Mouse (Mus musculus) adrenal gland, postnatal 25 days (tissue): Measurements from ENCODE around the gene Polr1c. TPM values are rescaled to one million over a fixed set of nuclear protein-coding genes. Genes with fewer than 3 reads are reported as not detected.

Experiments
- DNase-seq: peaks from one replicate; pipeline ENCODE4 v3.0.0; 2021; ENCODE audit warnings: mixed read lengths
- total RNA-seq: library from RNA; stranded (reverse); gene quantifications from 2 replicates; pipeline ENCODE4 v1.2.3, GENCODE M21; 2021

Polr1c gene
- total RNA-seq, 1 experiment from 2014 or later = 123 TPM

- DNase-seq = peak; percentile 79
Observed at GRCm38 (mm10) chr17:46265918-46266618, 18.2 kb upstream of the Polr1c start.

- no peak for DNase-seq
Observed at GRCm38 (mm10) chr17:46265502-46265901, 17.6 kb upstream of the Polr1c start.

- DNase-seq = no peak
Observed at GRCm38 (mm10) chr17:46262201-46262694, 14.4 kb upstream of the Polr1c start.

GRCm38 (mm10) chr17:46259675-46260074 lies 11.8 kb upstream of the Polr1c start:
- no peak for DNase-seq

GRCm38 (mm10) chr17:46258279-46259053 lies 10.6 kb upstream of the Polr1c start:
- no peak for DNase-seq

- no peak for DNase-seq
Observed at GRCm38 (mm10) chr17:46255147-46255546, 7.3 kb upstream of the Polr1c start.

- peak; percentile 47 for DNase-seq
Observed at GRCm38 (mm10) chr17:46254106-46254505, 6.3 kb upstream of the Polr1c start.

GRCm38 (mm10) chr17:46253452-46254084 lies 5.7 kb upstream of the Polr1c start, which contains the start of gene Lrrc73:
Lrrc73 (plus strand) TSS chr17:46253531.
- DNase-seq = peak; percentile 97

GRCm38 (mm10) chr17:46252571-46253451 lies 5.0 kb upstream of the Polr1c start:
- DNase-seq = no peak

- DNase-seq = no peak
Observed at GRCm38 (mm10) chr17:46251174-46251573, 3.3 kb upstream of the Polr1c start.

- DNase-seq = no peak
Observed at GRCm38 (mm10) chr17:46248189-46248522, 302 bp upstream of the Polr1c start.

- DNase-seq = peak; percentile 82
Observed at GRCm38 (mm10) chr17:46244579-46244978, 3.3 kb downstream of the Polr1c start.

GRCm38 (mm10) chr17:46243624-46244023 lies 4.2 kb downstream of the Polr1c start:
- no peak for DNase-seq

- DNase-seq = no peak
Observed at GRCm38 (mm10) chr17:46242993-46243392, 4.9 kb downstream of the Polr1c start.

GRCm38 (mm10) chr17:46242274-46242673 lies 5.6 kb downstream of the Polr1c start:
- DNase-seq = no peak

GRCm38 (mm10) chr17:46241471-46241870 lies 6.4 kb downstream of the Polr1c start:
- no peak for DNase-seq

GRCm38 (mm10) chr17:46239516-46240114 lies 8.2 kb downstream of the Polr1c start:
- DNase-seq = no peak

GRCm38 (mm10) chr17:46237480-46237879 lies 10.4 kb downstream of the Polr1c start:
- DNase-seq = no peak

- DNase-seq = no peak
Observed at GRCm38 (mm10) chr17:46237079-46237478, 10.8 kb downstream of the Polr1c start.

GRCm38 (mm10) chr17:46236067-46236466 lies 11.8 kb downstream of the Polr1c start:
- no peak for DNase-seq

- DNase-seq = no peak
Observed at GRCm38 (mm10) chr17:46227576-46227975, 20.3 kb downstream of the Polr1c start.

GRCm38 (mm10) chr17:46221601-46222000 lies 26.3 kb downstream of the Polr1c start:
- DNase-seq = no peak
